Mouse (Mus musculus) spleen, postnatal 14 days (tissue): ENCODE results near the gene Rab27a.
"Not testable (repeated sequence)": the region's sequence is repeated elsewhere in the genome, so short reads cannot be mapped to it uniquely, and the experiment has no call there.

Source experiments
- DNase-seq, 2 experiments: peaks; one replicate each; pipeline ENCODE4 v3.0.0; 2021 to 2022; ENCODE audit warnings: low spot score in 2 of 2

Gene Rab27a

GRCm38 (mm10) chr9:73045711-73046110 lies 1.1 kb downstream of the Rab27a start:
- no peak for DNase-seq

- DNase-seq = no peak
These were observed 3.3 kb downstream of the Rab27a start for GRCm38 (mm10) chr9:73047906-73048305.

DNA sequence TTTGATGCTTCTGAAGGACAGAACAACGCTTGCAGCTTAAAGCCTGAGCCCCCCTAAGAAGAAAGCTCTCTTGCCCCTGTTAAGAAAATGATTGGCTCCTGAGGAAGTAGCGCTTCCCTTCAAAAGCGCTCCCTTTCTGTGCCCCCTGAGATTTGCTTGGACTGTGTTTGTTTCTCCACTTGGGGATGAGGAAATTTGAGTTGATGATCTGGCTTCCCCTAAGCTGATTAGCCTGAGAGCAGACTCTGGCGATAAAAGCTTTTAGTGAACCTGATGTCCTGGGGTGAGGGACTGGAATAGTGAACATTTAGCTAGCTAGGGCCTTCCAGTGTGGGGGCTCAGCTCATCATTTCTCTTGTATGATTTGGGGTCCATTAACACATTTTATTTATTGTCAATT lies 4.3 kb downstream of the Rab27a start:
- no peak for DNase-seq

GRCm38 (mm10) chr9:73049833-73050232 lies 5.2 kb downstream of the Rab27a start:
- no peak for DNase-seq

DNA sequence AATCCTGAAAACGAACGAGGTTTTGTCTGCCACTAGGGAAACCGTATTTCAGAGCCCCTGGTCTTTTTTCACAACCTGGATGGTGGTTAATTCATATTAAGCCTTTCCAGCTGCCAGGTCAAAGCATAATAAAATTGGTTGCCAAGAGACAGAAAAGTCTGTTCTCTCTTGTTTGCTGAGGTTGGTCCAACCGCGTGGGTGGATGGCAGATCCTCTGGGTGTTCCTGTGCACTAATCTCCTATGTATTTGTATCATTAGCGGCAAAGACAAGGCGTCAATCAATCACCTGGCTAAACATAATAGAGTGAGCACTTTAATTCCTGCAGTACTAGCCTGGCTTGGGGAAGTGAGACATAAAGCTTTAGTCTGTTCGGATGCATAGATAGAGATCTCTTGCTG lies 6.0 kb downstream of the Rab27a start:
- DNase-seq = no peak

- DNase-seq = no peak
These were observed 10.8 kb downstream of the Rab27a start for GRCm38 (mm10) chr9:73055441-73055911.

DNA sequence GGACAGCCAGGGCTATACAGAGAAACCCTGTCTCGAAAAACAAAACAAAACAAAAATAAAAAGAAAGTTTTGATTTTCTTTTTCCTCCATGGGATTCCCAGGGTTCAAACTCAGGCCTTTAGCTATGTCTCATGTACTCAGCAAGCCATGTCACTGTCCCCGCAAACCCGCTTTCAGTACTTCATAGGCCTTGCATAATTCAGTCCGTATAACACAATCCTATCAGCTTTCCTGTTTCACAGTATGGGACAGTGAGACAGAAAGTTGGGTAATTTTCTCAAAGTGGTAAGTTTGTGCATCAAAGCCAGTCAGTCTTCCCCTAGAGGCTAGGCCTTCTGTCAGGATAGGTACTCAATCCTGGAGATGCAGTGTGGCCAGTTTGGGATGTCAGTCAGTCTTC lies 14.6 kb downstream of the Rab27a start:
- DNase-seq = no peak

DNA sequence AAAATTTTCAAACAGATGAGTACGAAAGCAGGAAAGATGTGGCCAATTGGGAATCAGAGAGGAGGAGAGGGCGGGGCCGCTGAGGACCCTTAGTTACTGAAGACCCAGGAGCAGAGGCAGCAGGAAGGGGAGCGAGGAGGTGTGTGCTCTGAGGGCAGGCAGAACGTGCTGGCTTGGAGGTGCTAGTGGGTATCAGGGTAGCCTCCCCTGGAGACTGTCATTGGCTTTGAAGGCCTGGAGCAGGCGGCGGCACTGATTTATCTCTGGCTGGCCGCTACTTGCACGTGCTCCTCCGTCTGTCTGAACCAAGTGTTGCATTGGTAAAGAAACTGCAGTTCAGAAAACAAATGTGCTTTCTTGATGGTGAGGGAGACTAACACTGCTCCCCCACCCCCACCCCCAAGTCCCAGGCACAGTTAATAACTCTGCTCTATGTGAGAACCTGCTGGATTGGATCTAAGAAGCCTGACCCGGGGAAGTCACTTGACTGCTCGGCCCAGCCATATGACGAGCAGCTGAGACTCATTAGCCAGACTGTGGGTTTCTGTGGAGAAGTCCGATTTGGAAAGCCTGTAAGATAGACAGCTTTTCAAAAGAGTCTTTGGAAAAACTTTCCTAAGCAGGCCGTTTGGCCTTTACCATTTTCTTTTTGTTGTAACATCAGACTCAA lies 19.1 kb downstream of the Rab27a start:
- no peak for DNase-seq

DNA sequence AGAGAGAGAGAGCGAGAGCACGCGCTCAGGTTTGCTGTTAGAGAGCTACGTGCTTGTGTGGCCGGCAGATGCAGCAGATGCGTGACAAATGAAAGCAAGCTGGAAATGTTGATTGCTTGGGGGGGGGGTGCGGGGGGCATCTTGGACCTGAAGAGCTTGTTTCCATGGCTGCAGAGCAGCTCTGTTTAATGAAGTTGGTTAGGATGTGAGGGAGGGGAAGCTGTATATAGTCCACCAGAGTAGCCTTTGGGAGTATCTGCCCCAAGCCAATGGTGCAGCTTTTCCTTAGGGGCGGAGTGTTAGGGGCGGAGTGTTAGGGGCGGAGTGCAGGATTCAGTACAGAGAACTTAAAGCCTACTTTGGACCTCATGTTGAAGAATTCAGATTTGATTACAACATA lies 22.4 kb downstream of the Rab27a start:
- no peak for DNase-seq

- DNase-seq = no peak
These were observed 23.6 kb downstream of the Rab27a start for GRCm38 (mm10) chr9:73068230-73068679.

GRCm38 (mm10) chr9:73068688-73069087 lies 24.0 kb downstream of the Rab27a start:
- no peak for DNase-seq

DNA sequence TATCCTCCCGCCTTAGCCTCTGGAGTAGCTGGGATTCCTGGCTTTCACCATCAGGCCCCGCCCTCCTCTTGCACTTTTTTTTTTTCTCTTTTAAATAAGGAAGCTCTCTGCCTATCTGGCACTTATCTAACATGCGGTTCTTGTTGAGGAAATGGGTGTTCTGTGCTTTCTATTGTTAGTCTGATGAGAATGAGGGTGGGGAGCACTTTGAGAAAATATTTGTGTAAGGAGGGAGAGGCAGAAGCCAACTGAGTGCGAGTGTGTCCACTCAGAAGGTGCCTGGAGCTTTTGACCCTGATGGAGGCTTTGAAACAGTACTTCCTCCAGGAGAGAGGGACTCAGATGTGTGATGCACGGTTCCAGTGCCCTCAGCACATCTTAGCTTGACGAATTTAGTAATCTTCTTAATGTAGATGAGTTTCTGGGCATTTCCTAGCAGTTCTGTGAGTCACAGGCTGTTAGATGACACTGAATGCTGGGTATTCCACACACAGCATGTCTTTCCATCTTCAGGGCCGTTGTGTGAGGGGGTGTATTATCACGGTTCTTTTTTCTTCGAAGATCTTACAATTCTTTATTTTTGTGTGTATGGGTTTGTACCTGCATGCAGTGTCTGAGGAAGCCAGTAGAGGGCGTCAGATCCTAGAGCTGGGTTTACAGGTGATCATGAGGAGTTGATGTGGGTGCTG lies 26.5 kb downstream of the Rab27a start:
- DNase-seq = no peak

- no peak for DNase-seq
These were observed 27.8 kb downstream of the Rab27a start for GRCm38 (mm10) chr9:73072426-73072825.

GRCm38 (mm10) chr9:73073169-73073568 lies 28.5 kb downstream of the Rab27a start:
- no peak for DNase-seq

- DNase-seq = not testable (repeated sequence)
These were observed 34.7 kb downstream of the Rab27a start for GRCm38 (mm10) chr9:73079349-73079748.

DNA sequence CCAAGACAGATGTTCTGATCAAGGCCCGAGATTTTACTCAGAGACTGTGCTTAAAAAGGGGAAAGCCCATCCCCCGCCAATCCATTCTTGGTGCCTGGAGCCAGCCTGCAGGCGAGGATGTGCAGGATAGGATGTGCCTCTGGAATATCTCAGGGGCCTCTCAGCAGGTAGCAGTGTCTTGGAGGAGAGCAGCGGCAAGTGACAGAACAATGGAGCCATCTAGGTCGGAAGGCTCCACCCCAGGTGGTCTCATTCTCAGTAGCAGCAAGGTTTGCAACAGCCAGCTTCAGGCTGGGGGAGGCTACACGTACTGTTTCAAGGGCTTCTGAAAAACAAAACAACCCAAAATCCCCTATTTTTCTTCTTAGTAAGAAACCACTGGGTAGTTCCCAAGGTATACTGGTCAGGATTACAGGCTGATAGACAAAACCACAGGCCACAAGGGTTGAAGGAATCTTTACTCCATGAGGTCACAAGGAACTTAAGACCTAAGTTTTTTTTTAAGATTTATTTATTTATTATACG lies 35.2 kb downstream of the Rab27a start:
- DNase-seq = no peak

GRCm38 (mm10) chr9:73082291-73083000 lies 37.8 kb downstream of the Rab27a start:
- DNase-seq = no peak

GRCm38 (mm10) chr9:73083956-73084355 lies 39.3 kb downstream of the Rab27a start:
- DNase-seq = no peak

DNA sequence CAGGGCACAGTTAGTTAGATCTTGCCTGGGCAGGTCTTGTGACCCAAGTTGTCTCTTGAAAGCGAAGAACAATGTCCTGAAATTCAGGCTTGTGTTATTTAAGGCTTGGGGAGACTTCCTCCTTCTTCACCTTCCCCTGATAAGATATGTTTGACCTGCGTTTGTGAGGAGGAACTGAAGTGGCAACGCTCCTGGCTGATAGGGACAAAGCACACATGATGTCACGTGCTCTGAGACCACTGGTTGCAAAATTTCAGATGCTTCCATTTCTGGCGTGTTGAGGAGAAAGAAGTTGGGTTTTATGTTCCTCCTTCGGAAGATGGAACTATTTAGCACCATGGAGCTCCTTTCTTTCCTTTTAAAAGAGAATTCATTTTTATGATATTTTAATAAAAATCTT lies 41.2 kb downstream of the Rab27a start:
- no peak for DNase-seq

DNA sequence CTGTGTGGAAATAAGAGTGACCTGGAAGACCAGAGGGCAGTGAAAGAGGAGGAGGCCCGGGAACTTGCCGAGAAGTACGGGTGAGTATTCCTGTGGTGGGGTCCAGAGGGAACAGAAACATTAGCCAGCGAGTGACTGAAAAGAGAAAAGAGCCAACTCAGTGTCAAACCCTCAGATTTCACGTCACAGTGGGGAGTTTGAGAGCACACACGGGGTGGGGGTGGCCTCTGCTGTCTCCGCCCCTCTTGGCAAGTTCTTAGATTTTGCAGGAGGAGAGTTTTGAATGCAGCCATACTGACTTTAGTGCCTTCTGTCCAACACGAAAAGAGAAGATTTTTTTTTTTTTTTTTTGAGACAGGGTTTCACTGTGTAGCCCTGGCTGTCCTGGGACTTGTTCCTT lies 42.5 kb downstream of the Rab27a start:
- no peak for DNase-seq

DNA sequence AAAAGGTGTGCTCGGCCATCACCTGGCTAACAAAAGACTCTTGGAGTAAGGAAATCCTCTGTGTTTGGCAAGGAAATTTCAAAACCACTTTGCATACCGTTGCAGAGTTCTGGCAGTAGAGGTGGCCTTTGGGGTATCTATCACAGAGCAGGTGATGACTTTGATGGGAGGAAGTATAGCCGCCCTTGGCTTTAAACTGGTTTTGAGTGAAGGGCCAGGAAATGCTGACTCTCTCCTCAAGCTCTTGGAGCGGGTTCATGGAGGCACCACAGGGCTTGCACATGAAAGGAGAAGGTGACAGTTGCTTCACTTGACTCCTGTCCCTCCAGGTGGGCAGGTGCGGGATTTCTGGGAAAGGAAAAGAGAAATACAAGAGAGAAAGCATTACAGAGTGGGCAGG lies 42.9 kb downstream of the Rab27a start:
- DNase-seq = no peak

DNA sequence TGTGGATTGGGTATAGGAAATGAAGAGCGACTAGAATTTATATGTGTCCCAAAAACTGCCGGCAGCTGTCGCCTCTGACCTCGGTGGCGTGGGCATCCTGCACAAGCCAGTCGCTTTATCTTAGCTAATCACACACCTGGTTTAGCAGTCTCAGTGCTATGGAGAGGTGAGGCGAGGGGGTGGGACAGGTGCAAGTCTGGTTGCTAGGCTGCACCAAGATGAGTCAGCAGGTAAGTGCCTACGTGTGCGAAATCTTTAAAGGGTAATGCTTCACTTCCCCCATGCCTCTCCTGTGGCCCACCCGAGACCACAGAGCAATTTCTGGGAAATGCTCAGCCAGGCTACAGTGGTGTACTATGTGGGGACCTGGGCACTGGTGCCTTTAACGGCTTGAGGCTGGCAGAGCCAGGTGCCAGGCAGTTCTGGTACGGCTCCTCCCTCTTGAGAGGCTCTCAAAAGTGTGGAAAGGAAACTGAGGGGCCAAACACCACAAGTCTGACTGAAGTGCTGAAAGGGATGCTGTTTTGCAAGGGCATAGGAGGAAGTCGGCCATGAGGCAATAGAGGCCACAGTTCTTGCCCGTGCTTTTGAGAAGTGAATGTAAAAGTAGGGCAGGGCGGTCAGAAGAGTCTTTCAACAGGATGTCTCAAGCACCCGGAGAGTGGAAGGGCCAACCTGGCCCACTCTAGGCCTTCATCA lies 44.7 kb downstream of the Rab27a start:
- DNase-seq = peak in 1 of 2 experiments; percentile 13
